Mouse (Mus musculus): ENCODE results near the gene Prom2.
A peak's percentile ranks its signal among the peaks of the same experiment; 100 is the strongest.

The Prom2 gene

GRCm38 (mm10) chr2:127484476-127485170, 56.6 kb downstream of the Prom2 start:
- peak; percentile 82 for DNase-seq (ENCODE audit: low read depth, low spot score)

- no peak for DNase-seq (ENCODE audit: low read depth, low spot score)
Observed at GRCm38 (mm10) chr2:127483001-127483400, 58.3 kb downstream of the Prom2 start.

- peak; percentile 77 for DNase-seq (ENCODE audit: low read depth, low spot score)
Observed at GRCm38 (mm10) chr2:127482533-127482911, 58.7 kb downstream of the Prom2 start.

DNA sequence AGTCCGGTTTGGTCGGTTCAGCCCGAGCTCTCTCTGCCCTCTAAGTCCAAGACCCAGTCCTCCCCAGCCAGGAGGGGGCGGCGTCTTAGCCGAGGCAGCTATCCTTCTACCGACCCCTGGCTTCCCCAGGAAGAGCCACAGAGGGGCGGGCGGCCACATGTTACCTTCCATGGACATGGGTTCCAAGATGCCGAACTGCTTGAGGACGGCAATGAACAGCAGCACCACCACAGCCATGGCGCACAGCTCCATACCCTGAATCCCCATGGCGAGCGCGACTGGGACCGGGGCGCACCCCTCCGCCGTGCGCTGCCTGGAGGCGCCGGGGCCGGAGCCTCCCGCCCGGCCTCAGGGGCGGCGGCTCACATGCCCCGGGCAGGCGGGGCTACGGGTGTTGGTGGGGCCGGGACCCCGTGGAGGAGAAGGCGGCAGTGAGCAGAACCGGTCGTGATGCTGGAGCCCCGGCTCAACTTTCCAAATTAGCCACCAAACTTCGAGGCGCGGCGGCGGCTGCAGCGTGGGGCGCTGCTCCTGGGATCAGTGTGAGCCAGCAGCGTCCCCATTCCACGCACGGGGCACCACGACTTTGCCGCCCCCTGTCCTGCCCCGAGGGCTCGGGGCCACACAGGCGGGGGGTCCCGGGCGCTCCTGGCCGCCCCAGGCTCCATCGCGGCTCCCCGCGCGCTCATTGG, 59.3 kb downstream of the Prom2 start:
- no peak for DNase-seq (ENCODE audit: low read depth, low spot score)

DNA sequence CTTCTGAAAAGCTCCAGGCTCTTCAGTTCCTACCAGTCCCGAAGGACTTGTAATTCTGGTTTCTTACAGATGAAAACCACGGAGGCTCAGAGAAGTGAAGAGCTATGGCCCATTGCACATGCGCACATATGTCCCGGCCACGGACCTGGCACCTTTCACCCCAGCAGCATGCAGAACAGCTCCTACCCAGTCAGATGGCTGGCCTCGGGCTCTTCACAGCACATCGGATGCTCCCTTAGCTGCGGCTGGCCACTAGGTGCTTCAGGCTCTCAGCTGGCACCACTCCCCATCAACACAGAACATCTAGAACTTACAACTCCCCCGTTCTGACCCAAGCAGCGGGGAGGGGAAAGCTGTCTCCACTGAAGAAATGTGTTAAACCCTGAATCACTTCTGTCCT, 61.5 kb downstream of the Prom2 start:
- DNase-seq (ENCODE audit: low read depth, low spot score) = no peak

GRCm38 (mm10) chr2:127479210-127479609, 62.1 kb downstream of the Prom2 start:
- no peak for DNase-seq (ENCODE audit: low read depth, low spot score)
